Mouse (Mus musculus) G1E (cell line): ENCODE measurements around the gene Kng1.

Experiments
- CTCF ChIP-seq: IDR thresholded peaks from 2 replicates; pipeline ENCODE4 v1.5.1; 2012; ENCODE audit warnings: low read depth, low read length, inconsistent platforms, mixed read lengths
- GATA1 ChIP-seq: IDR thresholded peaks from 2 replicates; pipeline ENCODE4 v1.6.1; 2012; ENCODE audit warnings: borderline replicate concordance, low read length, inconsistent platforms, mixed read lengths
- GATA2 ChIP-seq: IDR thresholded peaks from 2 replicates; pipeline ENCODE4 v1.6.1; 2012; ENCODE audit warnings: low read depth, low read length, inconsistent platforms, borderline replicate concordance
- TAL1 ChIP-seq: conservative IDR thresholded peaks from 2 replicates; pipeline ENCODE4 v1.6.1; 2012; ENCODE audit warnings: low read depth, low read length, inconsistent platforms, mixed read lengths

DNA sequence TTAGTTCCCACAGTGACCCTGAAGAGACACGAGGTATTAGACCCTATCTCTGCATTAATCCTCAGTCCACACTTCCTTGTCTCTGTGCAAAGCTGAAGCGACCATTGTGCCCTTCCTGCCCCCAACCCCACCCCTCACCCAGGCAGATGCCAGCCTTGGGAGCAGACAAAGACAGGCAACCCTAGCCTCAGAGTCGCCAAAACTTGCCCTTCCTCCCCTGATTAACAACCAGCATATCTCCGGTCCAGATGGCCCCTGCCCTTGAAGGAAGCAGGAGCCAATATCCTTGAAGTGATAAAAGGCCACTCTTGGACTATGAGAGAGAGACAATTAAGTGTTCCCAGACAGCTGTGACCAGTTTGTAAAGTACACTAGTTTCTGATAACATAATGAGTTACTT is 16.8 kb upstream of the Kng1 start:
- TF ChIP-seq CTCF (no peak), GATA1 (no peak), TAL1 (no peak), GATA2 (no peak)
